Mouse (Mus musculus): ENCODE results near the gene Krt84.

DNA sequence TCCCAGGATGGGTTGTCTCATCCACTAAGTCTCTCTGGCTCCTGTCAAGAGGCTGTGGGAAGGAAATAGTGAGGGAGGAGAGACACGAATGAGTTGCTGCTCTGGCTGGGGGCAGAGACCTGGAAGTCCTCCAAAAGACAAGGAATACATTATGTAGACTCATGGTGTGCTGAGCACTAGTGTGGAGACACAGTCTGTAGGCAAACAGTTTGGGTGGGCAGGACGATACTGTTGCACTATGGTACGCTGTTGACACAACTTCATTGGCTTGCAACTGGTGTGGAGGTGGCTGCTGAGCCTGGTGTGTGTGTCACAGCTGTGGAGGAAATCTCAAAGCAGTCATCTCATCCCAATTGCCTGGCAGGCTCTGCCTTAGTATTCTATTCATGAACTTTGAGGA, 49.1 kb upstream of the Krt84 start:
- no peak for TF ChIP-seq MYOD1 (IDR thresholded peaks at IDR 0.05; ENCODE audit: control insufficient read depth, insufficient read length, low read depth)
- TF ChIP-seq CTCF (IDR thresholded peaks at IDR 0.05; ENCODE audit: control insufficient read depth, insufficient read depth, insufficient read length): no peak
- TF ChIP-seq USF1 (IDR thresholded peaks at IDR 0.05; ENCODE audit: low read depth): no peak
- no peak for TF ChIP-seq CEBPB (IDR thresholded peaks at IDR 0.05; ENCODE audit: low read depth)

Measured in C2C12 (cell line).